Mouse (Mus musculus): Measurements from ENCODE around the gene Casp3. TPM values are rescaled to one million over a fixed set of nuclear protein-coding genes. Genes with fewer than 3 reads are reported as not detected.

Gene Casp3
- polyA plus RNA-seq, 1 experiment from 2014 or later, result 315 TPM

- H3K9me3 ChIP-seq (ENCODE audit: control insufficient read depth, low read length), result no peaks in the 10 kb centered on the region
- H3K9ac ChIP-seq (replicated peaks; ENCODE audit: low read depth, low read length), result peak overlapping the region; percentile 97
- H3K36me3 ChIP-seq (ENCODE audit: control insufficient read depth, insufficient read depth), result no peaks in the 10 kb centered on the region
- no peak for ATAC-seq
- 1% methylated on average over 10 of the region's 10 CpGs for WGBS
- H3K27me3 ChIP-seq (replicated peaks; ENCODE audit: control insufficient read depth, insufficient read depth, low read length), result no peaks in the 10 kb centered on the region
- H3K4me3 ChIP-seq (replicated peaks; ENCODE audit: low read length), result peak overlapping the region; percentile 93
- peaks cover 19% of the 10 kb centered on the region for H3K4me1 ChIP-seq (replicated peaks; ENCODE audit: control insufficient read depth, insufficient read depth, low read length)
- H3K27ac ChIP-seq (ENCODE audit: low read length), result no peak overlapping the region
- H3K4me2 ChIP-seq (ENCODE audit: low read length), result peak overlapping the region; percentile 67
Observed at GRCm38 (mm10) chr8:46618639-46619320, 1.7 kb downstream of the Casp3 start.

GRCm38 (mm10) chr8:46622446-46623270 is 5.6 kb downstream of the Casp3 start:
- Histone ChIP-seq H3K4me2 (ENCODE audit: low read length) (no peak overlapping the region), H3K9me3 (ENCODE audit: control insufficient read depth, low read length) (no peaks in the 10 kb centered on the region), H3K27me3 (replicated peaks; ENCODE audit: control insufficient read depth, insufficient read depth, low read length) (no peaks in the 10 kb centered on the region), H3K27ac (ENCODE audit: low read length) (no peak overlapping the region), H3K4me1 (replicated peaks; ENCODE audit: control insufficient read depth, insufficient read depth, low read length) (peaks cover 18% of the 10 kb centered on the region), H3K36me3 (ENCODE audit: control insufficient read depth, insufficient read depth) (no peaks in the 10 kb centered on the region), H3K9ac (replicated peaks; ENCODE audit: low read depth, low read length) (no peak overlapping the region), H3K4me3 (replicated peaks; ENCODE audit: low read length) (no peak overlapping the region)
- ATAC-seq, result no peak
- WGBS, result 71% methylated on average over 9 of the region's 9 CpGs

GRCm38 (mm10) chr8:46625166-46625565 is 8.1 kb downstream of the Casp3 start:
- Histone ChIP-seq H3K4me1 (replicated peaks; ENCODE audit: control insufficient read depth, insufficient read depth, low read length) (0 out of 2 replicates have a peak, but pooled peaks cover 2% of the 10 kb centered on the region), H3K27ac (ENCODE audit: low read length) (no peak overlapping the region), H3K9ac (replicated peaks; ENCODE audit: low read depth, low read length) (no peak overlapping the region), H3K36me3 (ENCODE audit: control insufficient read depth, insufficient read depth) (peaks cover 4% of the 10 kb centered on the region; the same call in 1 of the 2 replicates), H3K4me2 (ENCODE audit: low read length) (no peak overlapping the region), H3K4me3 (replicated peaks; ENCODE audit: low read length) (no peak overlapping the region), H3K9me3 (ENCODE audit: control insufficient read depth, low read length) (no peaks in the 10 kb centered on the region), H3K27me3 (replicated peaks; ENCODE audit: control insufficient read depth, insufficient read depth, low read length) (no peaks in the 10 kb centered on the region)
- WGBS, result 72% methylated on average over 1 of the region's 1 CpGs
- no peak for ATAC-seq

GRCm38 (mm10) chr8:46626642-46627041 is 9.6 kb downstream of the Casp3 start:
- no peak for ATAC-seq
- H3K9ac ChIP-seq (replicated peaks; ENCODE audit: low read depth, low read length), result no peak overlapping the region
- H3K4me2 ChIP-seq (ENCODE audit: low read length), result no peak overlapping the region
- WGBS, result 98% methylated on average over 5 of the region's 5 CpGs
- no peaks in the 10 kb centered on the region for H3K9me3 ChIP-seq (ENCODE audit: control insufficient read depth, low read length)
- H3K27me3 ChIP-seq (replicated peaks; ENCODE audit: control insufficient read depth, insufficient read depth, low read length), result no peaks in the 10 kb centered on the region
- peaks cover 12% of the 10 kb centered on the region for H3K36me3 ChIP-seq (ENCODE audit: control insufficient read depth, insufficient read depth)
- no peak overlapping the region for H3K4me3 ChIP-seq (replicated peaks; ENCODE audit: low read length)
- no peak overlapping the region for H3K27ac ChIP-seq (ENCODE audit: low read length)
- H3K4me1 ChIP-seq (replicated peaks; ENCODE audit: control insufficient read depth, insufficient read depth, low read length), result 0 out of 2 replicates have a peak, but pooled peaks cover 2% of the 10 kb centered on the region

DNA sequence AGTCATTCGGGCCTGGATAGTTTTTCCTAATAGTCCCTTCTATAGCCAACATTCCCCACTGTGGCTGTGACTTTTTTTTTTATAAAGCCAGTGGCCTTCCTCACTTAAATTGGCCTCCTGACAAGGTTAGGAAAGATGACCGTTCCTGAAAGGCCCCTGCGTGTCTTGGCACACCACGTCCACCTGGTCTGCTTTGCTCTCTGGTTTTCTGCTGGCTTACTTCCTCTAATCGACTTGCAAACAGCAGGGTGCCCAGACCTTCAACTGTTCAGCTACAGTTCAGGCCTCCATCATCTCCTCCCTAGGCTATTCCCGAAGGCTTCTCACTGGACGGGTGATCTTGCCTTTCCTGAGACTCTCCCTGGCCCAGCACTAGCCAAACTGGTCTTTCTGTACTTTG is 10.8 kb downstream of the Casp3 start:
- ATAC-seq, result no peak
- peaks cover 20% of the 10 kb centered on the region for H3K36me3 ChIP-seq (ENCODE audit: control insufficient read depth, insufficient read depth)

DNA sequence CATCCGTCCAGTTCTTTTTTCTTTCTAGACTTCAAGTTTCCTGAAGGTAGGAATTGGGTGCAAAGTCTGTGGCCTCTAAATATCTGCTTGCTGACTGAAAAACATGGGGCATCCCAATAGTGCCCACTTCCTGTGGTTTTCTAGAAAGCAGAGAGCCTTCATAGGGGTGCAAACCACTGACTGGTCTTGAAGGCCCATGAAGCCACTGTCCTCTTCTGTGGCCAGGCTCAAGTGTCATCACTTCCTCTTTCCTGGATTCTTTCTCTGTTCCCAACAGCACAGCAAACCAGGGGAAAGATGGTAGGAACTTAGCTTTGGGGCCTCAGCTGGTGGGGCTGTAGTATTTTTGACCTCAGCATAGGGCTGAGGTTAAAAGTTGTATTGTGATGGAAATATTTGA is 11.6 kb downstream of the Casp3 start:
- Histone ChIP-seq H3K27me3 (replicated peaks; ENCODE audit: control insufficient read depth, insufficient read depth, low read length) (no peaks in the 10 kb centered on the region), H3K4me2 (ENCODE audit: low read length) (no peak overlapping the region), H3K27ac (ENCODE audit: low read length) (no peak overlapping the region), H3K9me3 (ENCODE audit: control insufficient read depth, low read length) (no peaks in the 10 kb centered on the region), H3K4me1 (replicated peaks; ENCODE audit: control insufficient read depth, insufficient read depth, low read length) (0 out of 2 replicates have a peak, but pooled peaks cover 2% of the 10 kb centered on the region), H3K9ac (replicated peaks; ENCODE audit: low read depth, low read length) (no peak overlapping the region), H3K36me3 (ENCODE audit: control insufficient read depth, insufficient read depth) (peaks cover 25% of the 10 kb centered on the region), H3K4me3 (replicated peaks; ENCODE audit: low read length) (no peak overlapping the region)
- ATAC-seq, result no peak
- 94% methylated on average over 1 of the region's 1 CpGs for WGBS

More for the DNA sequence above, 10.8 kb downstream of the Casp3 start:
- Histone ChIP-seq H3K27ac (ENCODE audit: low read length) (no peak overlapping the region), H3K9me3 (ENCODE audit: control insufficient read depth, low read length) (no peaks in the 10 kb centered on the region), H3K4me3 (replicated peaks; ENCODE audit: low read length) (no peak overlapping the region), H3K4me2 (ENCODE audit: low read length) (no peak overlapping the region), H3K4me1 (replicated peaks; ENCODE audit: control insufficient read depth, insufficient read depth, low read length) (0 out of 2 replicates have a peak, but pooled peaks cover 2% of the 10 kb centered on the region), H3K9ac (replicated peaks; ENCODE audit: low read depth, low read length) (no peak overlapping the region), H3K27me3 (replicated peaks; ENCODE audit: control insufficient read depth, insufficient read depth, low read length) (no peaks in the 10 kb centered on the region)
- WGBS, result 81% methylated on average over 7 of the region's 7 CpGs

DNA sequence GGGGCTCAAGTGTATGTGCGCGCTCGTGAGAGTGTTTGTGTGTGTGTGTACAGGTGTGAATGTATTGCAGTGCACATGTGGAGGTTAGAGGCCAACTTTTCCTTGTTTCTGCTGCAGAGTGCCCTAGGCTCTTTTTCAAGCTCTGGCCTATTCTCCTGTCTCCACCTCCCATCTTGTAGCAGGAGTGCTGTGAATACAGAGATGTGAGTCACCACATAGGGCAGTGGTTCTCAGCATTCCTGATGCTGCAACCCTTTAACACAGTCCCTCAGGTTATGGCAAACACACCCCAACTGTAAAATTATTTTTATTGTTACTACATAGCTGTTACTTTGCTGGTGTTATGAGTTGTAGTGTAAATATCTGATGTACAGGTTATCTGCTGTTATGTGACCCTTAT is 13.3 kb downstream of the Casp3 start:
- WGBS, result 98% methylated on average over 3 of the region's 3 CpGs
- H3K27ac ChIP-seq (ENCODE audit: low read length), result no peak overlapping the region
- H3K4me3 ChIP-seq (replicated peaks; ENCODE audit: low read length), result no peak overlapping the region
- no peak overlapping the region for H3K4me2 ChIP-seq (ENCODE audit: low read length)
- ATAC-seq, result no peak
- H3K4me1 ChIP-seq (replicated peaks; ENCODE audit: control insufficient read depth, insufficient read depth, low read length), result no peaks in the 10 kb centered on the region
- peaks cover 40% of the 10 kb centered on the region for H3K36me3 ChIP-seq (ENCODE audit: control insufficient read depth, insufficient read depth)
- H3K9me3 ChIP-seq (ENCODE audit: control insufficient read depth, low read length), result no peaks in the 10 kb centered on the region
- no peak overlapping the region for H3K9ac ChIP-seq (replicated peaks; ENCODE audit: low read depth, low read length)
- H3K27me3 ChIP-seq (replicated peaks; ENCODE audit: control insufficient read depth, insufficient read depth, low read length), result no peaks in the 10 kb centered on the region

DNA sequence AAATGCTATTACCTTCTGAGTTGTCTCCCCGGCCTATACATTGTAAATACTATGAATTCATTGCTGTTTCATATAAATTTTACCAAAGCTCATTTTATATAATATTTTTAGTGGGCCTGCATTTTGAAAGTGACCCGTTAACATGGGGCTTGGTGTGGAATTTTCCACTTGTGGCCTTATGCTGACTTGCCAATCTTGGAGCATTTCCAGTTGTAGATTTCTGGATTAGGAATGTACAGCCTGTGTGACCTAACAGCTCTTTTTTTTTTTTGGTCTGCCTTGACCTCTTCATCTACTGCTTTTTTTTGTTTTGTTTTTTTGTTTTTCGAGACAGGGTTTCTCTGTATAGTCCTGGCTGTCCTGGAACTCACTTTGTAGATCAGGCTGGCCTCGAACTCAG is 13.8 kb downstream of the Casp3 start:
- no peaks in the 10 kb centered on the region for H3K27me3 ChIP-seq (replicated peaks; ENCODE audit: control insufficient read depth, insufficient read depth, low read length)
- no peak overlapping the region for H3K9ac ChIP-seq (replicated peaks; ENCODE audit: low read depth, low read length)
- 99% methylated on average over 4 of the region's 4 CpGs for WGBS
- H3K4me3 ChIP-seq (replicated peaks; ENCODE audit: low read length), result no peak overlapping the region
- no peak overlapping the region for H3K27ac ChIP-seq (ENCODE audit: low read length)
- ATAC-seq, result no peak
- H3K9me3 ChIP-seq (ENCODE audit: control insufficient read depth, low read length), result no peaks in the 10 kb centered on the region
- H3K4me2 ChIP-seq (ENCODE audit: low read length), result no peak overlapping the region
- H3K4me1 ChIP-seq (replicated peaks; ENCODE audit: control insufficient read depth, insufficient read depth, low read length), result no peaks in the 10 kb centered on the region
- H3K36me3 ChIP-seq (ENCODE audit: control insufficient read depth, insufficient read depth), result peaks cover 43% of the 10 kb centered on the region

DNA sequence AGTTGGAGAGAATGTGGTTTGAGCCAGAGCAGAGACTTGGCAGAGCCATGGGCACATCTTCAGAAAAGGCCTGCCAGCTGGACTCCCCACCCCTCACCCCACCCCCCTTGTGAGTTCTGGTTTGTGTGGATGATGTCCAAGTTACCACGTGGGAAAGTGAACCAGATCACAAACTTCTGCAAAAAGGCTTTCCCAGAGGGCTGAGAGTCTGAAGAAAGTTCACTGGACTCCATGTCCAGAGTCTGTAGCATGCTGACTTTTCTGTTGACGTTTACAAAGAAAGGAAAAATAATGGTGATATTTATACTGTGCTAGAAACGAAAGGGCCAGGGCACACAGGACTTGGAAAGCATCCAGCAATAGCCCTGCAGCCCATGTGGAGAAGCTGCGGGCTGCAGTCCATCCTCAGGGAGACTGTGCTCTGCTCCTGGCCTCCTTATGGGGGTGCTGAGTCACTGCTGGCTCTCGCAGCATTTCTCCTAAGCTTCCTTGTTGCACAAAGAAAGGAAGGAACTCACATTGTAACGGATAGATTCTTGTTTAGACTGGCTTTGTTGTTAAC is 22.0 kb downstream of the Casp3 start:
- WGBS, result 23% methylated on average over 6 of the region's 6 CpGs
- H3K4me2 ChIP-seq (ENCODE audit: low read length), result no peak overlapping the region
- peaks cover 5% of the 10 kb centered on the region; the same call in 1 of the 2 replicates for H3K4me1 ChIP-seq (replicated peaks; ENCODE audit: control insufficient read depth, insufficient read depth, low read length)
- peak; percentile 64 for ATAC-seq
- no peak overlapping the region for H3K27ac ChIP-seq (ENCODE audit: low read length)
- H3K4me3 ChIP-seq (replicated peaks; ENCODE audit: low read length), result no peak overlapping the region
- no peaks in the 10 kb centered on the region for H3K27me3 ChIP-seq (replicated peaks; ENCODE audit: control insufficient read depth, insufficient read depth, low read length)
- peaks cover 35% of the 10 kb centered on the region for H3K36me3 ChIP-seq (ENCODE audit: control insufficient read depth, insufficient read depth)
- H3K9me3 ChIP-seq (ENCODE audit: control insufficient read depth, low read length), result no peaks in the 10 kb centered on the region
- H3K9ac ChIP-seq (replicated peaks; ENCODE audit: low read depth, low read length), result no peak overlapping the region

Data from forebrain, embryonic 16.5 days (tissue).